Mouse (Mus musculus): ENCODE measurements around the gene Ccdc3.
"Not testable (repeated sequence)": the region's sequence is repeated elsewhere in the genome, so short reads cannot be mapped to it uniquely, and the experiment has no call there.

The Ccdc3 gene

DNA sequence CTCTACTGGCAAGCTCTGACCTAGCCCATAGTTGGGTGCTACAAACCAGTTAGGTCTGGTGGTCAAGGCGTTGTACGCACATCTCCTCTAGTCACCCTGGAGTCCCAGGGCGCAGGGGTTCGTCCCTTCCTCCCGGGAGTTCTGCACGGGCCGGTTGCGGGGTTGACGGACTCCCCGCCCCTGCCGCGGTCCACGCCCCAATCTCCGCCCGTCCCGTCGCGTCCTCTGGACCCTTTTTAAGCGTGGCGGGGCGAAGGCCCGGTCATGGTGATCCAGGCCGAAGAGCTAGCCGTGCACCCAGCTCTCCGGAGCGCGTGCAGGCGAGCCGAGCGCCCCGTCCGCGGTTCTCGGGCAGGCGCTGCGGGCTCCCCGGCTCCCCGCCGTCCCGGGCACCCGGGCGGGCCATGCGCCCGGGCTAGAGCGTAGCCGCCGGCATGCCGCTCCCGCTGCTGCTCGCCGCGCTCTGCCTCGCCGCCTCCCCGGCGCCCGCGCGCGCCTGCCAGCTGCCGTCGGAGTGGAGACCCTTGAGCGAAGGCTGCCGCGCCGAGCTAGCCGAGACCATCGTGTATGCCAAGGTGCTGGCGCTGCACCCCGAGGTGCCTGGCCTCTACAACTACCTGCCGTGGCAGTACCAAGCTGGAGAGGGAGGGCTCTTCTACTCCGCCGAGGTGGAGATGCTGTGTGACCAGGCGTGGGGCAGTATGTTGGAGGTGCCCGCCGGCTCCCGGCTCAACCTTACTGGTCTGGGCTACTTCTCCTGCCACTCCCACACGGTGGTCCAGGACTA is at the start of gene Ccdc3:
Gene Ccdc3, plus strand, starts transcription at position 277 of the 787 bp plus-strand sequence.
- peak; percentile 67 for DNase-seq (ENCODE audit: low spot score)

DNA sequence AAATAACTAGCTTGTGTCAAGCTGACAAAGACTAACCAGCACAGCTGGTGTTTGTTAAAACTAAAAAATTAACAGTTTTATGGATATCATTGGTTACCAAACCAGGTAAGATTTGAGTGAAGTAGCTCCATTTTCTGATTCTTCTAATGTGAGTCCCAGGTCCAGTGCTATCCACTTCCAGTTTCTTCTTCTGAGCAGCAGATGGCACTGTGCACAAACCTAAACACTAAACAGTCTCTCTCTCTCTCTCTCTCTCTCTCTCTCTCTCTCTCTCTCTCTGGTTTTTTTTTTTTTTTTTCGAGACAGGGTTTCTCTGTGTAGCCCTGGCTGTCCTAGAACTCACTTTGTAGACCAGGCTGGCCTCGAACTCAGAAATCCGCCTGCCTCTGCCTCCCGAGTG is 47.2 kb upstream of the Ccdc3 start:
- not testable (repeated sequence) for DNase-seq (ENCODE audit: low spot score)

DNA sequence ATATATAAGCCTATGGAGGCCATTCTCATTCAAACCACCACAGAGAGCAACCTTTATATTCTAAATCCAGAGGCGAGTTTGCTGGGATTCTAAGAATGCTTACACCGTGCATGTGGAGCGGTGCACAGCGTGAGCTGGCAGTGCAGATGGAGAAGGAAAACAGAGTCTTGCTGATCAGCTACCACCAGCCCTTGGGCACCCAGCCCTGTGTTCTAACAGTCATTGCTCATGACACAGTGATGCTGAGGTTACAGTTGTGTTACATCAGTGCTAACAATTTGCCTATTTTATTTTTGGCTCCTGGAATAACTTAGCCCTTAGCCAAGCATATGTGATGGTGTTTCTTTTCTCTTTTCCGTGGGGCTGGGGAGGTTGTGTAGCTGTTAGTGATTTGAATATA is 42.7 kb upstream of the Ccdc3 start:
- DNase-seq (ENCODE audit: low spot score): no peak

DNA sequence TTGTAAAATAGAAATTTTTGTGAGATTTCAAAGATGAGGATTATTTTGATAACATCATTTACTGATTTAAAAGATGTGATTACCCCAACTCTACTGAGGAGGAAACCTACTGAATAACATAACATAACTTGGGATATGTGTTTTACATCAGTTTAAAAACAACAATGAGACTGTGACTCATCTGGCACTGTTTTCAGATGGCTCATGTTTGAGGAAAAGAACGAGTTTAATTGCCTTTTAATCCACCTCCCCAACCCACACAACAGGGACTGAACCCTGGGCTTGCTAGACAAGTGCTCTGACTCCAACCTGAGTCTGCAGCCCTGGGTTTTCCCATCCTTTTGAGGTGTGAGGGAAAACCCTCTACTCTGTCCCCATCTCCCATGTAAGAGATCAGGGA is 42.3 kb upstream of the Ccdc3 start:
- no peak for DNase-seq (ENCODE audit: low spot score)

DNA sequence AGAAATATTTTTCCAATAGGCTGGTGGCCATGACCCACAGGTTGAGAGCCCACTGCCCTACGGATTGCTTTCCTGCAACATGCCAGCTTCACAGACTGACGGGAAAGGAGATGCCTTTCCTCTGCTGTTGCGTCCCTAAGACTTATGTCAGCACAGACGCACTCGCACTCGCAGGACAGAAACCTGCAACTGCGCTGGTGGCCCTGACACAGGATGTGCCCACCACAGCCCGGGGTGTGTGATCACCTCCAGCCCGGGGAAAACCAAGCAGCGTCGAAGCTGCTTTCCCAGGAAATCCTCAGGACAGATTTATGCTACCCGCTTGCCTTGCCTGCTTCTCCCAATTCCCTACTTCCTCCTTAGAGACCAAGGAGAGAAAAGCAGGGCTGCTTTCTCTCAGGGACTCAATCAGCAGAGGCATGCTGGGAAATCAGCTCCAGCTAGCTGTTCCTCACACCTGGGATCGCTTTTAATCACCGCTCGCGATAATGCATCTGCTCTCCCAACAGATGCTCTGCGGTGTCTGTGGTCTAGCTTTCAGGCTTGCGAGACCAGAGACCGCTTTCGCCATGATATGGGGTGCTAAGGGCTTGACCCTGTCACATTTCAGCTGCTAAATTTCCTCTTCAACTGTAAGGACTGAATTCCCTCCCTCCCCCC is 39.7 kb upstream of the Ccdc3 start:
- no peak for DNase-seq (ENCODE audit: low spot score)

DNA sequence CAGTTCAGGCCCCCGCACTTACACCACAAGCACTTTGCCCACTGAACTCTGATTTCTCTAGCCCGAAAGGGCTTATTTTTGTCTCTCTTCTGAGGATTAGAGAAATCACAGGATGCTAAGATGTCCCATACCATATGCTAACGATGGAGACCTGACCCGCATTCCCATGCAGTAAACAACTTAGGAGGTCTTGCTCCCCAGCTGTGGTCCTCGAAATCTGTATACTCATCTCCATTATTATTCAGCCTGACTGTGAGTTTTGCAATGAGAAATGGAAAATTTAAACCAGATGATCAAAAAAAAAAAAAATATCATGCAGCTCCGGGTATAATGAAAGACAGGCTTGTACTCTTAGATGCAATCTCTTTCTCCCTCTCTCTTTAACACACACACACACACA is 38.4 kb upstream of the Ccdc3 start:
- DNase-seq (ENCODE audit: low spot score): no peak

DNA sequence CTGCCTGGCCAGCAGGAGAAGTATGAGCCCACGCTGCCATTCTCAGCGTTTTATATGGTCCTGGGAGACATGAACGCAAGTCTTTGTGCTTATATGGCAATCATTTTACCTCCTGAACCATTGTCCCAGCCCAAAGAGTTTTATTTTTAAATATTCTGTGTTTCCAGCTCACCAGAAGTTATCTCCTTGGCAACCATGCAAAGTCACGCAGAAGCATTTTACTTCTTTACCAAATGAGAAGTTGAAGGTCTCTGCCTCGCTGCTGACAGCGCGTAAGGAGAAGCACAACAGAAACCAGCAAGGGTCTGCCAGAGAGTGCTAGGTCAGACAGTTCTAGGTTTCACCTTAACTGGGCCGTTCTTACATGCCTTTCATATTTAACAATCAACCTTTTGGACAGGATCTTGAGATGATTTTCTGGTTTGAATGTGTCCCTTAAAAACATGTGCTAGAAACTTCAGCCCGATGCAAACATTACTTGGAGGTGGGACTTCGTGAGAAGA is 35.8 kb upstream of the Ccdc3 start:
- no peak for DNase-seq (ENCODE audit: low spot score)

DNA sequence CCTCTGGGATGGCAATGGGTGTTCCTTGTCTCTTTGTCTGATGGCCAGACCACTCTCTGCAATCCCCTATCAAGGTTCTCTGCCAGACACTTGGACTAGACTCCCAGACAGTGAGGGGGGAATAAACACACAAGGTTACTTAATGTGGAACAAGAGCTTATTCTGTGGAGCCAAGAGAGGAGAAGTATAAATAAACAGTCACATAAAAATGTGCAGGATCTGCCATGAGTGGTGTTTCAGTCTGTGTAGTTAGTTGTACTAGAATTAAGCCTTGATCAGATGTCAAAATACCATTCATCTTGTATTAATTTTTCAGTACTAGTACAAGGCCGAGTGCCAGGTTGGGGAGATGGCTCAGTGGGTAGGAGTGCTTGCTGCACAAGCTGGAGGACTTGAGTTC is 34.7 kb upstream of the Ccdc3 start:
- no peak for DNase-seq (ENCODE audit: low spot score)

DNA sequence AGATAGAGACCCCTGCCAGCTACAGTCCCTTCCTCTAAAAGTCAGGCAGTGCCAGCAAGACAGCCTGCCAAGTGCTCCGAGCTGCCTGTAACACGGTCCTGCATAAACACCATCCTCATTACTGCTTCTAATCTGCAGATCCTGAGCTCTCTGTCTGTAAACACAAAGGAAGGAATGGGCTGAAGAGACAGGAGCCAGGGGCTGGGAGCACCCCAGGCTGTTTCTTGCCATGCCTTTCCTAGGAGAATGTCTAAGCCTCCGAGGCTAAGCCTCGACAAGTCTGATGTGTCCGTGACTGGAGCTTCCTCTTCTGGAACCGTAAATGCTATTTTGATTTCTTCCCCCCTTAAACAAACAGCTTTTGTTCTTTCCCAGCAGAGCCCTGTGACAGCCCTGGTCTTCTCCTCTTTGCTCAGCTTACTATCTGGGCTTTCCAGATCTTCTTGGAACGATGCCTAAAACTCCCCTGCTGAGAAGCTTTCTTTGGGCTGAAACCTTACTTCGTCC is 24.7 kb upstream of the Ccdc3 start:
- no peak for DNase-seq (ENCODE audit: low spot score)

DNA sequence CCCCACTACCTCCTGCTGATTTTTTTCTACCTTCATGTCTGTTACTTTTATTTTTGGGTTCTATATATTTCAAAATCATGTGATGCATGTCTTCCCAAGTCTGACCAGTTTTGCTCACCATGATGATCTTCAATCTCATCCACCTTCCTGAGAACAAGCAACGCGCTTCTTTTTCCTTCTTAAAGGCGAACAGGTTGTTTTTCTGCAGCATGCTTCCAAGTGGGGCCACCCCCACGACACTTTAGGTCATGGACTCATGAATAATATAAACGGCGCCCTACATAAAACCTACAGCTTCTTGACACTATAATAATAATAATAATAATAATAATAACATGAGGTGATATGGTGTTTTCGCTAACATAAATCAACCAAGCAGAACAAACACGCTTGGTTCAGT is 23.2 kb upstream of the Ccdc3 start:
- no peak for DNase-seq (ENCODE audit: low spot score)

DNA sequence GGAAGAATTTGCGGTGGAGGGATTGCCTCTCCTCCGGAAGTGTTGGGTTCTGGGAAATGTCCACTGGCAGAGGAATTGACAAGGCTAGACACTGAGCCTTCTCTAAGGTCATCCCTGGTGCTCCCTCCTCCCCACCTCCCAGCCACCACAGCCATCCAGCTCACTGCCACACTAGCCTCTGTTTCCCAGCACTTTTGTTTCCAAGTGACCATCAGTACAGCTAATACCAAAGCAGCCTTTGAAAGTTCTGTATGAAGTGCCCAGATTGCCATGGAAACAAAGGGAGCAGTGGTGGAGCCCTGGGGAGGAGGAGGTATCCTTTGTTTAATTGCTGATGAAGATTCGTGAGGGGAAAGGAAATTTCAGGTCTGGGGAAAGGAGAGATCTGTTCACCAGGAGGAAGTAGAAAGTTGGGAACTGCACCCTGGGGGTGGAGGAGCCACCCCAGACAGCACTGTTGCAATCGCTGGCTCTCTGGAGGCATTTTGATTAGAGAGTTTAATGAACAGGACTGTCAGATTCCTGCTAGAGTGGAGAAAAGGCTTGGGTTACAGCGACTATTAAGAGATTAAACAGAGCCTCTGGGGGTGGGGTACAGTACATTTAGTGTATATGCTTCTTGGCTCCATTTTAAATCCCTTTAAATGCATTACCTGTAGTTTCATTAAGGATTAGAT is 20.6 kb upstream of the Ccdc3 start:
- DNase-seq (ENCODE audit: low spot score): no peak

DNA sequence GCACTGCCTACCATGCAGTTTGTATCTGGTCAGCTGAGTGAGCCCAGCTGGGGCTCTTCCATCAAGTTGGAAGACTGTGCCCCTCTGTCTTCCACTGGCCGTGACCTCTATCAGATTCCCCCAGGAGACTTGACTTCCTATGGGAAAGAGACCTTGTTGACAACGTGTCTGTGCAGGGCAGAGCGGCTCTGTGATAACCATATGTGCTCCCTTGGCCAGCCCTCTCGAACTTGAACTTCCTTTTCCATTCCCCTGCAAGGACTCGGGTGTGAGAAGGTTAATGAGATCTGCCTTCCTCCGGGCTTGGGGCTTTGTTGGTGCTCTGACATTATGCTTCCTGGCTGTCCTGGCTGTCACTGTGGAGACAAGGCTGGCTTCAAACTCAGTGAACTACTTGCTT is 12.1 kb upstream of the Ccdc3 start:
- no peak for DNase-seq (ENCODE audit: low spot score)

DNA sequence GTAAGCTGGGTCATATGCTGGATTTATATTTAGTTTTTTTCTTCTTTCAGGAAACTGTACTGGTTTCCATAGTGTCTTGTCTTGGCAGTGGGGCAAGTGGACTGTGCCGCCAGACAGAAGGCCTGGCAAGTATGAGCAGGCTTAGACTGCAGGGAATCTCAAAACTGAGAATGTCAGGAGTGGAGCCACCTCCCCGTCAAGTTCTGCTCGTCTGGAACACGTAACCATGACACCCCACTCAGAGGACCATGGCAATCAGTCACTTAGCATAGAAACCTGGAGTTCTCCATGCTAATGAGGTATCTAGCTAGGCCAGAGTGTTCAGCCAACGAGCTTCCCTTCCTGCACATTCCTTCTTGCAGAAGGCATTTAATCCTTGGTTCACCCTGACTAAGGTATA is 10.2 kb upstream of the Ccdc3 start:
- no peak for DNase-seq (ENCODE audit: low spot score)

DNA sequence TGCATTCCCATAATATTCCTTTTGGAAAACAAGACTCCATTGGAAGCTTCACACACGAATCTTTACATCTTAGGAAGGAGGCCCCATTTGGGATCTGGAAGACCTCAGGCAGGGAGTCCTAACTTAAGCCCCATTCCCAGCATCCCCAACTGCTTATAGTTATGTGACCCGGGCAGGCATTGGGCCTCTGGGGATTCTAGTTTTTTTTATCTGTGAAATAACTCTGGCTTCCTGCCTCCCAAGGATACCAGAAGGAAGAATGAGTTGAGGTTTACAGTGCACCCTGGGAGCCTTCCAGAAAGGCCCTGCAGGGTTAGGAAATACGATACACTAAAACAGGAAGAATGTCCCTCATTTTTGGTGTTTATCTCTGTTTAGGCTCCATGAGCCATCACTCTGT is 8.5 kb upstream of the Ccdc3 start:
- DNase-seq (ENCODE audit: low spot score): no peak

DNA sequence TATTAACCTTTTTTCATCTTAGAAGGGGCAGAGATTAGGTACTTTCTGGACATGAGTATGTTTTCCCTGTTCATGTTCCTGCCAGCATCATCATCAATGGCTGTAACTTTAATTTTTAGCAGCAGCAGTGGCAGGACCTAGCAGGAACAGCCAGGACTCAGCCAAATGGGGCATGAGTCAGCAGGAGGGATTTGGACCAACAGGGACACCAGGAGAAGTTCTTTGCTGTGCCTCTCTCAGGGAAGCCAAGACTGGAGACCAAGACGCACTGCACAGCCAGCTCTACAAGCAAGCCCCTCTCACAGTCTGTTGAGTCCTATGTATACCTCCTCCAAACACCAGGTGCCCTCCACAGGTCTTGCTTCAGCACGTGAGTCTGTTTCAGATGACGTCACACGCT is 5.5 kb upstream of the Ccdc3 start:
- no peak for DNase-seq (ENCODE audit: low spot score)

DNA sequence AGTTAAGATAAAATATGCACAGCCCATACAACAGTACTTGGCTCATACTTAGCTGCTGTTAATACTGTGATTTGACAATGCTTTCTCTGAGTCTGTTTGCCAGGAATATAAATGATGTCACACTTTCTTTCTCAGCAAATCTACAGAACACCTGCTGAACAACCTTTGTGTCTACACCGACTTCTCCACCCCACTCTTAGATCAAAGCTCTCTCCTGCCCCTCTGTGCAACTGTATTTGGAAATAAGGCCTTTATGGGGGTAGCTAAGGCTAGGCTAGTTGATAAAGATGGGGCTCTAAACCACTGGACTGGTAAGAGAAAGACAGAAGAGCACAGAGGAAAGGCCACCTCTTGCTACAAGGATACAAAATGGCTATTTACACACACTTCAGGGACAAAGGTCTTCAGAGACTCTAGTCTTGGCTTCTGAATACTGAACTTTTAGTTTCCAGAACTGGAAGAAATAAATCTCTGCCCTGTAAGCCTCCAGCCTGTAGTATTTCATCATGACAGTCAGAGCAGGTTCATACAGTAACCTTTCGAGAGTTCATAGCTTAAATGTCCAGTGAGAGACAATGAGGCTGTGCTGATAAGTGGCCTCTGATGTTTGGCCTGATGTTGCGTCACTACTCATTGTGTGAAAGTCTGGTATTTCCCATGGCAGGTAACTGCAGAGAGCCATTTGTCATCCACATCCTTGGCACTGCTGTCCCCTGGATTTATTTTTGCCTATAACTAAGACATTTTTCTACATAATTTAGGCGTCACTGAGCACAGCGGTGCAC is 2.4 kb upstream of the Ccdc3 start:
- DNase-seq (ENCODE audit: low spot score): no peak

DNA sequence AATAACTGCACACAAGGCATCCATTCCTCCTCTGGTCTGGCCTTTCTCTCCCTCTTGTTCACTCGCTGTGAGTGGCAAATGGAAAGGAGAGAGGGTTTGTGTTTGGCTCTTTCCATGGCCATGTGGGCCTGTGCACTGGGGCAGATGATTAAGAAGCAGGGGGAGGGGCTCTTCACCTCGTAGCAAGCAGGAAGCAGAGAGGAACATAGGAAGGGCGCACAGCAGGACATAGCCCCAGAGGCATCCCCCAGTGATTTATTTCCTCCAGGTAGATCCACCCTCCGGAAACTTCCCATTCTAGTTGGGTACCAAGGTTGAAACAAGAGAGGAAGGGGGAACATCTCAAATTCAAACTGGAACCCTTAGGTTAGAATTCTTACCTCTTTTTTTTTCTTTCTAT is 2.4 kb downstream of the Ccdc3 start:
- DNase-seq (ENCODE audit: low spot score): no peak

DNA sequence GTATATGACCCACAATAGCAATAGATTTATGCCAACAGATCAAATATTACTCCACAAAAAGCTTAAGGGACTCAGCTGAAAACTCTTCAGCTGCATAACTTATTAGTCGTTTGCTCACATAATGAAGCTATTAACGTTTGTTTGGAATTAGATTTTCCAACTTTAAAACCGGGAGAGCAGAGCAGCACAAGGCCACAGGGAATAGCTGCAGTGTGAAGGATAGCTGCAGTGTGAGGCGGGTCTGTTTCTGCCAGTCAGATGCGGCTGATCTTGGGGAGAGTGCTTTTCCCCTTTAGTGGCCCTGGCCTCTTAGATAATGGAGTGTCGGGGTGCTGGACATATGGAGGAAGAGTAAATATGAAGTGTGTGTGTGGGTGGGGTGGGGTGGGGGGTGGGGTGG is 6.9 kb downstream of the Ccdc3 start:
- no peak for DNase-seq (ENCODE audit: low spot score)

DNA sequence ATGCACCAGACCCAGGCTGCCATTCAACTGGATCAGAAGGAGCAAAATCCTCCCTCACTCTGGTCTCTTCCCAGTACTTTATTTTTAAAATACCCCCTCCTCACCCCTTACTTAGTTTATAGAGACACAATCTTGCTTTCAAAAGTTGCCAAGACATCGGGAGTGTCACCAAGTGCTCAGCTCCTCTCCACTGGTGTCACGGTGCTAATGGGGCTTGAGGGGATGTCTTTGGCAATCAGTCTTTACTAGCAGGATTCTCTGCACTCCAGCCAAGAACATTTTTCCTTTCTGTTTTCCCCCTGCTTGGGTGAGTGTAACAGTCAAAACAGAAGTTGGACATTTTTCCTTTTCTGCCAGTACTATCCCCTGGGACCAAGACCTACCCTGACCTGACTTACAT is 10.3 kb downstream of the Ccdc3 start:
- DNase-seq (ENCODE audit: low spot score): no peak

DNA sequence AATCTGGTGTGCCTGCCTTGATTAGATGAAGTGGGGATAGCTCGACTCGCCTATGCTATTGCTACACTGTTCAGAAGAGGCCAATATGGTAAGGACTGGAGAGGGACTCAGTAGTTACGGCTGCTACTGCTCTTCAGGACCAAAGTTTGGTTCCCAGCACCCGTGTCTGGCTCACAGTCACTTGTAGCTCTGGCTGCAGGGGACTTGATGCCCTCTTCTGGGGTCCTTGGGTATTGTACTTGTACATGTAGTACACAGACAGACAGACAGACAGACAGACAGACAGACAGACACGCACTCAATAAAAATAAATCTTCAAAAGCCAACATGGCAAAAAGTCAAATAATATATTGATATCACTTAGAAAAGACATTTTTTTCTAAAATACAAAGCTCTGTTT is 17.1 kb downstream of the Ccdc3 start:
- DNase-seq (ENCODE audit: low spot score): no peak

DNA sequence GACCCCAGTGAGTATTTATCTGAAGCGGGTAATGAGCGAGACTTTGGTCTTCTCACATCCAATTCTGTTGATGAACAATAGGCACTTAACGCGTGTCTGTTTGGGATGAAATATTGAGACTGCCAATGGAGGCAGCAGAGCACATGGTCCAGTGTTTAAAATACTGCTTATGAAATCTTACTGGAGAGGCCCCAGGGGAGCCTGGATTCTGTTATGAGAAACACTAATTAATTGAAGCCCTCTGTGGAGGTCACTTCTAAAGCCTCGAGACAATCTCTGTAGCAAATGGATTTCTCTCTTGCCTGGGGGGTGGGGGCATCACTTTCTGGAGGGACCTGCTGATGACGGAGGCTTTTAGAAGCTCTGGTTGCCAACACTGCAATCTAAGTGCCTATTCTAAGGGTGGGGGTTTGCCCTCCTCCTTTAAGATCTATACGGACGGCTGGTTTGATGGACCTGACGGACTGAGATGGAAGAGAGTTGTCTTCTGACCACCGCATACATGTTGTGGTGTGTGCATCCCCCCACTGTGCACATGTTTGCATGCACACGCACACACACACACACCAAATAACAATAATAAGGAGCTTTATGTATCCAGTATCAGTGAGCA is 22.8 kb downstream of the Ccdc3 start:
- DNase-seq (ENCODE audit: low spot score): no peak
